Mouse (Mus musculus) ES-E14 (cell line): ENCODE measurements around the gene Isy1.

ENCODE experiments used
- CHD2 ChIP-seq: IDR thresholded peaks from 2 replicates; pipeline ENCODE4 v1.6.1; 2014; ENCODE audit warnings: mild to moderate bottlenecking, low read depth, low read length, inconsistent platforms
- MAFK ChIP-seq: IDR thresholded peaks from 2 replicates; pipeline ENCODE4 v1.6.1; 2014; ENCODE audit warnings: mild to moderate bottlenecking, low read depth, low read length, inconsistent platforms; ENCODE audit not compliant: insufficient read depth
- ZNF384 ChIP-seq: IDR thresholded peaks from 2 replicates; pipeline ENCODE4 v1.6.1; 2012; ENCODE audit warnings: low read depth, low read length, inconsistent platforms

- TF ChIP-seq CHD2, result no peak
- TF ChIP-seq ZNF384, result no peak
- no peak for TF ChIP-seq MAFK
Measured at GRCm38 (mm10) chr6:87809651-87810161, 28.9 kb downstream of the Isy1 start.
